Mouse (Mus musculus) liver, embryonic 14.5 days (tissue): ENCODE results near the gene Btg2.

Source experiments
- CTCF ChIP-seq: IDR thresholded peaks from 2 replicates; pipeline ENCODE4 v1.5.1; 2016; ENCODE audit warnings: antibody characterized with exemption, low read depth, control low read depth
- EP300 ChIP-seq: IDR thresholded peaks from 2 replicates; pipeline ENCODE4 v1.6.1; 2016; ENCODE audit warnings: antibody characterized with exemption, low read depth

- TF ChIP-seq CTCF (peak; percentile 84), EP300 (peak; percentile 53; the same call in 1 of the 2 replicates)
Observed at GRCm38 (mm10) chr1:134059739-134060695, 18.9 kb downstream of the Btg2 start.
